Mouse (Mus musculus): Measurements from ENCODE around the gene Zdhhc13. TPM values are rescaled to one million over a fixed set of nuclear protein-coding genes. Genes with fewer than 3 reads are reported as not detected.

The Zdhhc13 gene
- polyA plus RNA-seq, 1 experiment from 2014 or later, result 9.1 TPM

GRCm38 (mm10) chr7:48843541-48843940 lies 54.7 kb downstream of the Zdhhc13 start:
- Histone ChIP-seq H3K4me2 (ENCODE audit: low read depth, low read length) (no peak overlapping the region), H3K4me3 (ENCODE audit: low read depth, low read length) (no peak overlapping the region), H3K9me3 (replicated peaks; ENCODE audit: control insufficient read depth, low read length) (no peaks in the 10 kb centered on the region), H3K27me3 (ENCODE audit: control insufficient read depth, insufficient read depth, low read depth, low read length) (no peaks in the 10 kb centered on the region), H3K36me3 (ENCODE audit: control insufficient read depth, insufficient read depth) (no peaks in the 10 kb centered on the region), H3K9ac (ENCODE audit: low read depth, low read length) (no peak overlapping the region), H3K27ac (ENCODE audit: low read length) (no peak overlapping the region), H3K4me1 (ENCODE audit: control insufficient read depth, low read depth, low read length) (no peaks in the 10 kb centered on the region)
- 67% methylated on average over 5 of the region's 5 CpGs for WGBS (ENCODE audit: insufficient replicate concordance)
- no peak for ATAC-seq (ENCODE audit: low read depth)

GRCm38 (mm10) chr7:48845213-48845973 lies 56.6 kb downstream of the Zdhhc13 start:
- no peak for ATAC-seq (ENCODE audit: low read depth)
- no peaks in the 10 kb centered on the region for H3K9me3 ChIP-seq (replicated peaks; ENCODE audit: control insufficient read depth, low read length)
- H3K4me2 ChIP-seq (ENCODE audit: low read depth, low read length), result no peak overlapping the region
- H3K27ac ChIP-seq (ENCODE audit: low read length), result no peak overlapping the region
- WGBS (ENCODE audit: insufficient replicate concordance), result 75% methylated on average over 12 of the region's 12 CpGs
- H3K9ac ChIP-seq (ENCODE audit: low read depth, low read length), result no peak overlapping the region
- H3K4me3 ChIP-seq (ENCODE audit: low read depth, low read length), result no peak overlapping the region
- no peaks in the 10 kb centered on the region for H3K36me3 ChIP-seq (ENCODE audit: control insufficient read depth, insufficient read depth)
- no peaks in the 10 kb centered on the region for H3K4me1 ChIP-seq (ENCODE audit: control insufficient read depth, low read depth, low read length)
- no peaks in the 10 kb centered on the region for H3K27me3 ChIP-seq (ENCODE audit: control insufficient read depth, insufficient read depth, low read depth, low read length)

GRCm38 (mm10) chr7:48846755-48847154 lies 58.0 kb downstream of the Zdhhc13 start:
- Histone ChIP-seq H3K9me3 (replicated peaks; ENCODE audit: control insufficient read depth, low read length) (no peaks in the 10 kb centered on the region), H3K36me3 (ENCODE audit: control insufficient read depth, insufficient read depth) (no peaks in the 10 kb centered on the region), H3K4me2 (ENCODE audit: low read depth, low read length) (no peak overlapping the region), H3K27ac (ENCODE audit: low read length) (no peak overlapping the region), H3K9ac (ENCODE audit: low read depth, low read length) (no peak overlapping the region), H3K4me3 (ENCODE audit: low read depth, low read length) (no peak overlapping the region), H3K4me1 (ENCODE audit: control insufficient read depth, low read depth, low read length) (no peaks in the 10 kb centered on the region), H3K27me3 (ENCODE audit: control insufficient read depth, insufficient read depth, low read depth, low read length) (no peaks in the 10 kb centered on the region)
- no peak for ATAC-seq (ENCODE audit: low read depth)
- 63% methylated on average over 6 of the region's 6 CpGs for WGBS (ENCODE audit: insufficient replicate concordance)

DNA sequence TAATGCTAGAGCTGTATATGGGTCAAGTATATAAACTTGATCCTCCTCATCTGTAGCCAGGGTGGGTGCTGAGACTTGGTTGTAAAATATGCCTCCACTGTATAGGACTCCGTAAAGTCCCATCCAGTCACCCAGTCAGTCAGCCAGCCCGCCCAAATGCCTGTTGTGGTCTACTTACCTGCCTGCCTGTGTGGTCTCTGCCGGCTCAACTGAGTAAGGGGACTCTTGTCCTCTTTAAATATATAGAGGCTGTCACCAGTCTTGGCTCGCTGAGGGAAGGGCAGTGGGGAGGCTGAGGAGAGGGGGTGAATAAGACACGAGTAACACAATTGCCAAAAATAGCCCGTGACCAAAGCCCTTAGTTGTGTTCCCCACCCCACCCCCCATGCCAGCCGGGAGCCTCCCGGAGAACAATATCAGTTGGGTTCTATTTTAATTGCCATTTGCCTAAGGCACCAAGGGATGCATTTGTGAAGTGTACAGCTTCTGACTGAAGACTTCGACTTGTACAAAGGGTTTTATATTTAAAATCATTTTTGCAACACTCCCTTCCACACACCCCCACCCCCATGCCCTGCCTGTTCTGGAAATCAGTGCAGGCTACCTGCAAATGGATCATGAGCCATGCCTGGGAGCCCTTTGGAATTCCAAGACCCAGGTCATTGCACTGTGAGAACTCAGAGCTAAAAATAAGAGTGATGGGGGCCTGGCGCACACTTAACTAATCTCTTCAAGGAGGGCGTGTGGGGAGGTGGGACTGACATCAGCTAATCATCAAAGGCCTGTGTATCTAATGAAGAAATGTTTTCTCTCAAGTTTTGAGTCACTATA lies 59.2 kb downstream of the Zdhhc13 start, which contains the start of gene Csrp3:
Gene Csrp3, minus strand, starts transcription at position 214 of the 831 bp plus-strand sequence.
- 55% methylated on average over 11 of the region's 11 CpGs for WGBS (ENCODE audit: insufficient replicate concordance)
- no peak within 1 kb of the TSS for H3K4me3 ChIP-seq (ENCODE audit: low read depth, low read length)
- H3K27me3 ChIP-seq (ENCODE audit: control insufficient read depth, insufficient read depth, low read depth, low read length), result no peaks in the 10 kb centered on the region
- H3K4me1 ChIP-seq (ENCODE audit: control insufficient read depth, low read depth, low read length), result peaks cover 3% of the 10 kb centered on the region; the same call in 1 of the 2 replicates
- ATAC-seq (ENCODE audit: low read depth), result no peak
- no peaks in the 10 kb centered on the region for H3K9me3 ChIP-seq (replicated peaks; ENCODE audit: control insufficient read depth, low read length)
- no peak within 1 kb of the TSS for H3K9ac ChIP-seq (ENCODE audit: low read depth, low read length)
- no peak within 1 kb of the TSS for H3K27ac ChIP-seq (ENCODE audit: low read length)
- no peaks in the 10 kb centered on the region for H3K36me3 ChIP-seq (ENCODE audit: control insufficient read depth, insufficient read depth)
- H3K4me2 ChIP-seq (ENCODE audit: low read depth, low read length), result no peak within 1 kb of the TSS

DNA sequence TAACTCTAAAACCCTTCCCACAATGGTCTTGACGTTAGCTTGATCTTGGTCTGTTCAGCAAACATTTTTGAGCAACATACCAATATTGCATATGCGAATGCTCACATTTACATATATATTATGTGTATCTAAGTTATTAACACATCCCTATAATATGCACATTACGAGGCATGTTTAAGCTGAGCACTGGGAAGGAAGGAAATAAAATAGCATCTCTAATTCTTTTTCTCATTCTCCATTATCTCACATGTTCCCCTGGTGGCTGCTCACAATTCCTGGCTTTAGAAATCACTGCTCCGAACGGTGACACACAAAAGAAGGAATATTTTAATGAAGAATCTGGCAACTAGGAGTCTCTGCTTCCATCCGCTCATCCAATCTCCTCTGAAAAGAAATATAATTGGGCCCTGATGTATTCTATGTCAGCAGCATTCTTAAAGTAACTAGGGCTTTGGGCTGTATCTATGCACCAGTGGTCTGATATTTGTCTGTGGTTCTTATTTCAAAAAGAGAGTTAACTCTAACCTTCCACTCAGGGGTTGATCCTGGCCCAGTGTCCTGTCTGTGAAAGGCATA lies 62.8 kb downstream of the Zdhhc13 start:
- Histone ChIP-seq H3K27ac (ENCODE audit: low read length) (no peak overlapping the region), H3K9me3 (replicated peaks; ENCODE audit: control insufficient read depth, low read length) (no peaks in the 10 kb centered on the region), H3K4me1 (ENCODE audit: control insufficient read depth, low read depth, low read length) (peaks cover 3% of the 10 kb centered on the region; the same call in 1 of the 2 replicates), H3K27me3 (ENCODE audit: control insufficient read depth, insufficient read depth, low read depth, low read length) (no peaks in the 10 kb centered on the region), H3K36me3 (ENCODE audit: control insufficient read depth, insufficient read depth) (no peaks in the 10 kb centered on the region), H3K4me3 (ENCODE audit: low read depth, low read length) (no peak overlapping the region), H3K9ac (ENCODE audit: low read depth, low read length) (no peak overlapping the region), H3K4me2 (ENCODE audit: low read depth, low read length) (no peak overlapping the region)
- WGBS (ENCODE audit: insufficient replicate concordance), result 77% methylated on average over 6 of the region's 6 CpGs
- no peak for ATAC-seq (ENCODE audit: low read depth)

GRCm38 (mm10) chr7:48853496-48853895 lies 64.7 kb downstream of the Zdhhc13 start:
- no peaks in the 10 kb centered on the region for H3K36me3 ChIP-seq (ENCODE audit: control insufficient read depth, insufficient read depth)
- H3K27ac ChIP-seq (ENCODE audit: low read length), result no peak overlapping the region
- no peak overlapping the region for H3K9ac ChIP-seq (ENCODE audit: low read depth, low read length)
- H3K4me1 ChIP-seq (ENCODE audit: control insufficient read depth, low read depth, low read length), result peaks cover 3% of the 10 kb centered on the region; the same call in 1 of the 2 replicates
- no peak overlapping the region for H3K4me2 ChIP-seq (ENCODE audit: low read depth, low read length)
- no peaks in the 10 kb centered on the region for H3K9me3 ChIP-seq (replicated peaks; ENCODE audit: control insufficient read depth, low read length)
- H3K4me3 ChIP-seq (ENCODE audit: low read depth, low read length), result no peak overlapping the region
- H3K27me3 ChIP-seq (ENCODE audit: control insufficient read depth, insufficient read depth, low read depth, low read length), result no peaks in the 10 kb centered on the region
- ATAC-seq (ENCODE audit: low read depth), result no peak
- 75% methylated on average over 13 of the region's 13 CpGs for whole genome bisulfite sequencing (ENCODE audit: insufficient replicate concordance)

DNA sequence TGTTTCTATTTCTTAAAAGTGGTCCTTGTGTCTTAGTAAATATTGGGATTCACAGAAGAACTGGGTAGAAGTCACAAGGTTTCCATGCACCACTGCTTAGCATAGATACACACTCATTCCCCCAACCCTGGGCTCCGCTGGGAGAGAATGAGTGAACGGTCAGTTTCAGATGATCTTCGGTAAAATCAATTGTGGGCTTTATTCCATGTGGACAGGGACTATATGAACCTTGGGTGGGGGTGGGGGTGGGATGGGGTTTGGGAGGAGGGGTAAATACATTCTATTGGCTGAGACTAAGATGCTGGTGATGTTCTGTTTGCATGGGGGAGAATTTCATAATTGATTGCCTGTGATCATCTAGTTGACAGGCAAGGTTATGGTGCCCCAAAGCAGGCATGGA lies 66.7 kb downstream of the Zdhhc13 start:
- no peak overlapping the region for H3K9ac ChIP-seq (ENCODE audit: low read depth, low read length)
- WGBS (ENCODE audit: insufficient replicate concordance), result 69% methylated on average over 3 of the region's 3 CpGs
- no peak overlapping the region for H3K4me3 ChIP-seq (ENCODE audit: low read depth, low read length)
- H3K27ac ChIP-seq (ENCODE audit: low read length), result no peak overlapping the region
- H3K27me3 ChIP-seq (ENCODE audit: control insufficient read depth, insufficient read depth, low read depth, low read length), result no peaks in the 10 kb centered on the region
- H3K4me2 ChIP-seq (ENCODE audit: low read depth, low read length), result no peak overlapping the region
- no peak for ATAC-seq (ENCODE audit: low read depth)
- H3K9me3 ChIP-seq (replicated peaks; ENCODE audit: control insufficient read depth, low read length), result no peaks in the 10 kb centered on the region
- H3K4me1 ChIP-seq (ENCODE audit: control insufficient read depth, low read depth, low read length), result peaks cover 3% of the 10 kb centered on the region; the same call in 1 of the 2 replicates
- H3K36me3 ChIP-seq (ENCODE audit: control insufficient read depth, insufficient read depth), result no peaks in the 10 kb centered on the region

DNA sequence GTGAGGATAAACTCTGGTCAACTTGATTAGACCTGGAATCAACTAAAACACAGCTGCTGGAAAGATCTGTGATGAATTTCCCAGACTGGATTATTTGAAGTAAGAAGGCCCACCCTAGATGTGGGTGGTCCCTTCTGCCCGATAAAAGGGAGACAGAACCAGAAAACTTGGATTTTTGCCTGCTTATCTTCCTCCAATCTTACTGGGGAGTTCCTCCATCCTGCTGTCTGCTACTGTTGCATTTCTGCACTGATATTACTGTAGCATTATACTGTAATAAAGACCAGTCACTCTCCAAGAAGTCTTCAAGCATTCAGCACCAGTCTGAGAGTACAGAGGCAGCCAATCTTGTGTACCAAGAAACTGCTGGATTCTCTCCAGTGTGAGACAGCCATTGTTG lies 69.5 kb downstream of the Zdhhc13 start:
- H3K36me3 ChIP-seq (ENCODE audit: control insufficient read depth, insufficient read depth), result no peaks in the 10 kb centered on the region
- H3K4me2 ChIP-seq (ENCODE audit: low read depth, low read length), result no peak overlapping the region
- no peaks in the 10 kb centered on the region; the same call in 1 of the 2 replicates for H3K4me1 ChIP-seq (ENCODE audit: control insufficient read depth, low read depth, low read length)
- H3K4me3 ChIP-seq (ENCODE audit: low read depth, low read length), result no peak overlapping the region
- ATAC-seq (ENCODE audit: low read depth), result no peak
- no peaks in the 10 kb centered on the region for H3K27me3 ChIP-seq (ENCODE audit: control insufficient read depth, insufficient read depth, low read depth, low read length)
- H3K27ac ChIP-seq (ENCODE audit: low read length), result no peak overlapping the region
- no peak overlapping the region for H3K9ac ChIP-seq (ENCODE audit: low read depth, low read length)
- no peaks in the 10 kb centered on the region for H3K9me3 ChIP-seq (replicated peaks; ENCODE audit: control insufficient read depth, low read length)
- 27% methylated on average over 1 of the region's 1 CpGs for WGBS (ENCODE audit: insufficient replicate concordance)
